Mouse (Mus musculus) stomach, postnatal 0 days (tissue): ENCODE measurements at regions not wholly inside any gene's neighbourhood (a gene's known extent, or its start where the extent isn't known, plus 50 kb on each side); places are given as distances from the start of the nearest gene placed in this dataset.

Experiments used
- CTCF ChIP-seq: IDR thresholded peaks from 2 replicates; pipeline ENCODE4 v1.5.1; 2016; ENCODE audit warnings: antibody characterized with exemption, low read depth, mild to moderate bottlenecking, moderate library complexity
- EP300 ChIP-seq: optimal IDR thresholded peaks from 2 replicates; pipeline ENCODE3; 2016; ENCODE audit warnings: antibody characterized with exemption

DNA sequence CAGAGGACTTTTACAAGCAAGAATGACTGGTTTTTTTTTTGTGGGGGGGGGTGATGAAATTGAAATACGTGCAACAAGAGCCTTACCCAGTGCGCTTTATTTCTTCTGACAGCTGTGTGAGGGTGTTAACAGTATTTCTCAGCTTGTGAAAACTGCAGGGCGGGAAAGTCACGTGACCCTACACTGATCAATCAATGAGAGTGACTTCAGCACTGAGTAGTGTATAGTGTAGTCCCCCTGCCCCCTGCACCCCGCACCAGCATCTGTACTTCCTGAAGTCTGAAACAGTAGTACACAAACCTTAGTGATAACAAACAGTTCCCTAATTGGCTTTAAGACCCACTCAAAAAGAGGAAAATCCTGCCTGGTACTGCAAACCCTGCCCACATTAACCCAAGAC, 158.5 kb upstream of the Adamts5 start:
- TF ChIP-seq EP300 (no peak), CTCF (no peak)
